Mouse (Mus musculus) lung, embryonic 16.5 days (tissue): ENCODE results near the gene Apoc3. TPM values are rescaled to one million over a fixed set of nuclear protein-coding genes. Genes with fewer than 3 reads are reported as not detected.

Experiments used
- ATAC-seq: fragments of 200-750 bp; cut with Nextera tagmentation; 2 replicates; pipeline ENCODE4 v1.8.0; 2017; ENCODE audit warnings: low read depth, mild to moderate bottlenecking, moderate library complexity
- H3K27ac ChIP-seq: fragments of 300-500 bp; sonication (generic); 2 replicates; pipeline ENCODE4 v1.5.1; 2014; ENCODE audit warnings: mild to moderate bottlenecking, control low read depth, low read length
- H3K27me3 ChIP-seq: fragments of 300-500 bp; sonication (generic); 2 replicates; pipeline ENCODE4 v1.6.1; 2014; ENCODE audit warnings: low read depth, low read length, mixed read lengths; ENCODE audit not compliant: control insufficient read depth, insufficient read depth
- H3K36me3 ChIP-seq: fragments of 300-500 bp; sonication (generic); 2 replicates; pipeline ENCODE4 v1.6.1; 2014; ENCODE audit warnings: low read length; ENCODE audit not compliant: control insufficient read depth, insufficient read depth
- H3K4me1 ChIP-seq: fragments of 300-500 bp; sonication (generic); replicated peaks from 2 replicates; pipeline ENCODE4 v1.6.1; 2014; ENCODE audit warnings: low read length, mixed read lengths; ENCODE audit not compliant: control insufficient read depth, insufficient read depth
- H3K4me2 ChIP-seq: fragments of 300-500 bp; sonication (generic); 2 replicates; pipeline ENCODE4 v1.6.1; 2014; ENCODE audit warnings: low read depth, low read length, control low read depth
- H3K4me3 ChIP-seq: fragments of 300-500 bp; sonication (generic); 2 replicates; pipeline ENCODE4 v1.5.1; 2014; ENCODE audit warnings: mild to moderate bottlenecking, low read length, control low read depth
- H3K9ac ChIP-seq: fragments of 300-500 bp; sonication (generic); 2 replicates; pipeline ENCODE4 v1.6.1; 2014; ENCODE audit warnings: low read length, control low read depth
- H3K9me3 ChIP-seq: fragments of 300-500 bp; sonication (generic); 2 replicates; pipeline ENCODE4 v1.6.1; 2016; ENCODE audit warnings: low read length; ENCODE audit not compliant: control insufficient read depth
- WGBS: fragments of 180-500 bp; shearing (Covaris S2); extraction: QIAGEN DNeasy Blood & Tissue Kit; methylation state at CpG from one replicate; pipeline ENCODE4 v1.1.7; 2014; 5-methylcytosine and 5-hydroxymethylcytosine counted together
- polyA plus RNA-seq: library from polyadenylated mRNA; unstranded; fragments of >200 nt; fragmentation: Nextera tagmentation; extraction: Ambion mirVana; gene quantifications from 2 replicates; pipeline ENCODE4 v1.2.1, GENCODE M21; 2015

Gene Apoc3
- polyA plus RNA-seq, 1 experiment from 2014 or later, result not detected

GRCm38 (mm10) chr9:46224101-46224500, 11.3 kb downstream of the Apoc3 start:
- H3K9me3 ChIP-seq, result no peaks in the 10 kb centered on the region
- H3K4me3 ChIP-seq, result no peak overlapping the region
- H3K27ac ChIP-seq, result no peak overlapping the region
- WGBS, result 77% methylated on average over 3 of the region's 3 CpGs
- H3K9ac ChIP-seq, result no peak overlapping the region
- H3K4me2 ChIP-seq, result no peak overlapping the region
- no peak for ATAC-seq
- H3K36me3 ChIP-seq, result peaks cover 21% of the 10 kb centered on the region
- no peaks in the 10 kb centered on the region for H3K27me3 ChIP-seq
- H3K4me1 ChIP-seq, result no peaks in the 10 kb centered on the region

- 76% methylated on average over 6 of the region's 6 CpGs for WGBS
- Histone ChIP-seq H3K4me1 (no peaks in the 10 kb centered on the region), H3K36me3 (peaks cover 21% of the 10 kb centered on the region), H3K9ac (no peak overlapping the region), H3K9me3 (no peaks in the 10 kb centered on the region), H3K4me3 (no peak overlapping the region), H3K27ac (no peak overlapping the region), H3K27me3 (no peaks in the 10 kb centered on the region), H3K4me2 (no peak overlapping the region)
- no peak for ATAC-seq
Measured at GRCm38 (mm10) chr9:46223090-46223489, 12.3 kb downstream of the Apoc3 start.

GRCm38 (mm10) chr9:46218176-46218575, 17.3 kb downstream of the Apoc3 start:
- H3K4me1 ChIP-seq, result peaks cover 6% of the 10 kb centered on the region; the same call in 1 of the 2 replicates
- no peak for ATAC-seq

GRCm38 (mm10) chr9:46216744-46217470, 18.5 kb downstream of the Apoc3 start:
- 78% methylated on average over 13 of the region's 13 CpGs for WGBS
- no peak for ATAC-seq

More at GRCm38 (mm10) chr9:46218176-46218575, 17.3 kb downstream of the Apoc3 start:
- Histone ChIP-seq H3K9ac (no peak overlapping the region), H3K36me3 (peaks cover 21% of the 10 kb centered on the region), H3K27me3 (no peaks in the 10 kb centered on the region), H3K9me3 (no peaks in the 10 kb centered on the region), H3K4me3 (no peak overlapping the region), H3K4me2 (no peak overlapping the region), H3K27ac (no peak overlapping the region)
- 56% methylated on average over 9 of the region's 9 CpGs for WGBS

GRCm38 (mm10) chr9:46215338-46216322, 19.8 kb downstream of the Apoc3 start:
- Histone ChIP-seq H3K27me3 (no peaks in the 10 kb centered on the region), H3K36me3 (peaks cover 13% of the 10 kb centered on the region), H3K27ac (no peak overlapping the region), H3K9ac (no peak overlapping the region), H3K9me3 (no peaks in the 10 kb centered on the region), H3K4me3 (no peak overlapping the region), H3K4me1 (peaks cover 6% of the 10 kb centered on the region; the same call in 1 of the 2 replicates), H3K4me2 (no peak overlapping the region)
- WGBS, result 36% methylated on average over 11 of the region's 11 CpGs
- ATAC-seq, result no peak

More at GRCm38 (mm10) chr9:46216744-46217470, 18.5 kb downstream of the Apoc3 start:
- Histone ChIP-seq H3K9ac (no peak overlapping the region), H3K27ac (no peak overlapping the region), H3K36me3 (peaks cover 26% of the 10 kb centered on the region), H3K4me1 (peaks cover 6% of the 10 kb centered on the region; the same call in 1 of the 2 replicates), H3K4me3 (no peak overlapping the region), H3K4me2 (no peak overlapping the region), H3K27me3 (no peaks in the 10 kb centered on the region), H3K9me3 (no peaks in the 10 kb centered on the region)

GRCm38 (mm10) chr9:46214946-46215337, 20.5 kb downstream of the Apoc3 start:
- no peak overlapping the region for H3K9ac ChIP-seq
- H3K4me2 ChIP-seq, result no peak overlapping the region
- 77% methylated on average over 10 of the region's 10 CpGs for WGBS
- H3K27ac ChIP-seq, result no peak overlapping the region
- peaks cover 11% of the 10 kb centered on the region for H3K36me3 ChIP-seq
- no peak overlapping the region for H3K4me3 ChIP-seq
- H3K27me3 ChIP-seq, result no peaks in the 10 kb centered on the region
- no peak for ATAC-seq
- no peaks in the 10 kb centered on the region for H3K9me3 ChIP-seq
- H3K4me1 ChIP-seq, result peaks cover 6% of the 10 kb centered on the region; the same call in 1 of the 2 replicates

GRCm38 (mm10) chr9:46214276-46214675, 21.2 kb downstream of the Apoc3 start:
- Histone ChIP-seq H3K4me2 (no peak overlapping the region), H3K4me3 (no peak overlapping the region), H3K27me3 (no peaks in the 10 kb centered on the region), H3K4me1 (peaks cover 6% of the 10 kb centered on the region; the same call in 1 of the 2 replicates), H3K36me3 (peaks cover 7% of the 10 kb centered on the region), H3K9ac (no peak overlapping the region), H3K27ac (no peak overlapping the region), H3K9me3 (no peaks in the 10 kb centered on the region)
- 60% methylated on average over 4 of the region's 4 CpGs for WGBS
- ATAC-seq, result no peak

GRCm38 (mm10) chr9:46210473-46210872, 25.0 kb downstream of the Apoc3 start:
- no peak for ATAC-seq
- no peak overlapping the region for H3K27ac ChIP-seq
- H3K9ac ChIP-seq, result no peak overlapping the region
- H3K4me1 ChIP-seq, result peaks cover 3% of the 10 kb centered on the region; the same call in 1 of the 2 replicates
- H3K4me2 ChIP-seq, result no peak overlapping the region
- H3K27me3 ChIP-seq, result no peaks in the 10 kb centered on the region
- H3K9me3 ChIP-seq, result no peaks in the 10 kb centered on the region
- peaks cover 10% of the 10 kb centered on the region for H3K36me3 ChIP-seq
- 90% methylated on average over 12 of the region's 12 CpGs for WGBS
- no peak overlapping the region for H3K4me3 ChIP-seq

GRCm38 (mm10) chr9:46208401-46208974, 26.9 kb downstream of the Apoc3 start:
- no peak overlapping the region for H3K4me2 ChIP-seq
- no peaks in the 10 kb centered on the region for H3K9me3 ChIP-seq
- WGBS, result 86% methylated on average over 13 of the region's 13 CpGs
- H3K9ac ChIP-seq, result no peak overlapping the region
- no peak overlapping the region for H3K4me3 ChIP-seq
- ATAC-seq, result no peak
- no peaks in the 10 kb centered on the region for H3K4me1 ChIP-seq
- no peak overlapping the region for H3K27ac ChIP-seq
- peaks cover 13% of the 10 kb centered on the region for H3K36me3 ChIP-seq
- H3K27me3 ChIP-seq, result no peaks in the 10 kb centered on the region
